9 mouse cellular contexts compared by ENCODE assay signal in genomic region chr13:3642049-3642448, GRCm38 (mm10). TPM values are rescaled to one million over a fixed set of nuclear protein-coding genes. Genes with fewer than 3 reads are reported as not detected.
DNase-seq lines count a peak whose midpoint lies in the region; ATAC-seq and TF ChIP-seq lines count a peak whose summit lies in the region.
"Had no signal": no experiment of that assay in that cellular context is flagged by ENCODE, and none has a peak within 500 bp of the region (broad histone marks: within the 10 kb centered on the region; RNA-seq: fewer than 3 reads in every experiment).

No protein-coding gene starts in this region.

- 76% methylated on average over 9 of the region's 9 CpGs for WGBS in intestine, embryonic 14.5 days
- 81% methylated on average over 9 of the region's 9 CpGs for WGBS in spleen, adult 2 months

- no peak overlapping the region for H3K4me2 ChIP-seq in intestine, embryonic 14.5 days (ENCODE audit: low read length)

- no peak overlapping the region for H3K4me3 ChIP-seq in left cerebral cortex, adult 2 months
- no peak overlapping the region for H3K4me3 ChIP-seq in intestine, embryonic 14.5 days (ENCODE audit: low read depth, low read length)
- H3K4me3 ChIP-seq in spleen, adult 2 months (ENCODE audit: extremely low read depth, insufficient read depth, insufficient read length) = no peak overlapping the region
- H3K4me3 ChIP-seq: erythroblast, embryonic 14.5 days had no signal

- intact Hi-C loops in left cerebral cortex, adult 2 months (cut with DNase I) = no loop called here

- TF ChIP-seq CTCF in left cerebral cortex, adult 2 months (IDR thresholded peaks at IDR 0.05) = peak; percentile 47
- peak; percentile 51; the same call in 1 of the 2 replicates for TF ChIP-seq CTCF in spleen, adult 2 months (IDR thresholded peaks at IDR 0.05; ENCODE audit: extremely low read depth, insufficient read depth, insufficient read length, insufficient replicate concordance)

- no peak for TF ChIP-seq POLR2A in spleen, adult 2 months (IDR thresholded peaks at IDR 0.05; ENCODE audit: low read depth, low read length)

- DNase-seq in left cerebral cortex, adult 2 months (ENCODE audit: extremely low spot score in 1 of 2, low spot score in 2 of 2) = no peak
- no peak for DNase-seq in left cerebral cortex, adult 9 months (ENCODE audit: low spot score in 2 of 2)
- DNase-seq in intestine, embryonic 14.5 days (ENCODE audit: low spot score) = peak; percentile 59
- peak; percentile 32 to 69 for DNase-seq in lung, adult 18-20 months
- peak in 1 of 2 experiments; percentile 39 for DNase-seq in spleen, adult 2 months (ENCODE audit: low read depth in 1 of 2, low spot score in 2 of 2)
- DNase-seq in right cerebral cortex, postnatal 25 days = no peak
- DNase-seq in right cerebral cortex, postnatal 14 days = no peak

- H3K9me3 ChIP-seq in intestine, embryonic 14.5 days (ENCODE audit: control insufficient read depth, low read length) = no peaks in the 10 kb centered on the region

- H3K4me1 ChIP-seq in intestine, embryonic 14.5 days (replicated peaks; ENCODE audit: control insufficient read depth, insufficient read depth, low read length) = no peaks in the 10 kb centered on the region
- no peaks in the 10 kb centered on the region for H3K4me1 ChIP-seq in spleen, adult 2 months (ENCODE audit: control insufficient read depth, insufficient read depth, insufficient read length)

- H3K36me3 ChIP-seq in intestine, embryonic 14.5 days (ENCODE audit: control insufficient read depth, insufficient read depth, low read length) = no peaks in the 10 kb centered on the region
- peaks cover 16% of the 10 kb centered on the region for H3K36me3 ChIP-seq in spleen, adult 2 months (ENCODE audit: control insufficient read depth, insufficient read depth, low read length)

- ATAC-seq in activated CD4-positive, CD25-positive, alpha-beta regulatory T cell, adult 4 months = peak; percentile 63
- ATAC-seq in intestine, embryonic 14.5 days (replicated peaks; ENCODE audit: low FRiP score, low TSS enrichment, low read depth) = peak; percentile 65

- H3K27ac ChIP-seq in left cerebral cortex, adult 2 months = no peak overlapping the region
- H3K27ac ChIP-seq in intestine, embryonic 14.5 days (ENCODE audit: low read depth) = no peak overlapping the region
- no peak overlapping the region for H3K27ac ChIP-seq in spleen, adult 2 months (ENCODE audit: insufficient read depth, low read length)

- H3K27me3 ChIP-seq in intestine, embryonic 14.5 days (replicated peaks; ENCODE audit: control insufficient read depth, insufficient read depth, low read length) = no peaks in the 10 kb centered on the region
- no peaks in the 10 kb centered on the region for H3K27me3 ChIP-seq in spleen, adult 2 months (ENCODE audit: control insufficient read depth, insufficient read depth, low read length)

- no peak overlapping the region for H3K9ac ChIP-seq in intestine, embryonic 14.5 days (ENCODE audit: low read length)

RNA-seq across cellular contexts. Expression of gene Asb13, which starts 8.2 kb away (rescaled TPM):
- total RNA-seq in left cerebral cortex, adult 2 months (2021) = 10 to 100 TPM; 44.3 to 54.3 TPM
- 10 to 100 TPM; 19.2 to 23.8 TPM for polyA plus RNA-seq in activated CD4-positive, CD25-positive, alpha-beta regulatory T cell, adult 4 months (2017; shearing (Covaris generic))
- 8.5 and 12.3 TPM in 2 replicates for polyA plus RNA-seq in intestine, embryonic 14.5 days (2014; fragmentation: Nextera tagmentation; extraction: Ambion mirVana)
- polyA plus RNA-seq in spleen, adult 2 months (2012; rRNA removed) = 16.1 and 17.1 TPM in 2 replicates

RNA-seq across cellular contexts. Expression of gene Fam208b, which starts 31.1 kb away (rescaled TPM):
- total RNA-seq in left cerebral cortex, adult 2 months (2021) = 10 to 100 TPM; 28.5 to 28.7 TPM
- 10 to 100 TPM; 18.6 to 19.2 TPM for polyA plus RNA-seq in activated CD4-positive, CD25-positive, alpha-beta regulatory T cell, adult 4 months (2017; shearing (Covaris generic))
- polyA plus RNA-seq in intestine, embryonic 14.5 days (2014; fragmentation: Nextera tagmentation; extraction: Ambion mirVana) = 13.8 and 17.3 TPM in 2 replicates
- polyA plus RNA-seq in spleen, adult 2 months (2012; rRNA removed) = 2.9 and 3.1 TPM in 2 replicates

Comparison
In these comparisons a context has a peak if more than half of its experiments do, and no peak if none do; other contexts are left out.
1. DNase-seq: peak in intestine, embryonic 14.5 days (single experiment) and lung, adult 18-20 months (2 of 2); none in left cerebral cortex, adult 2 months (0 of 2), left cerebral cortex, adult 9 months (0 of 2), right cerebral cortex, postnatal 25 days (single experiment) and right cerebral cortex, postnatal 14 days (single experiment).